Mouse (Mus musculus) layer of hippocampus, postnatal 10 days (tissue): Measurements from ENCODE around the gene Smoc2. TPM values are rescaled to one million over a fixed set of nuclear protein-coding genes. Genes with fewer than 3 reads are reported as not detected.

ENCODE experiments used
- DNase-seq, 2 experiments: peaks; one replicate each; pipeline ENCODE4 v3.0.0; 2021; ENCODE audit warnings: low spot score in 2 of 2
- total RNA-seq, 2 experiments: library from RNA; stranded (reverse); gene quantifications; 2 replicates each; pipeline ENCODE4 v1.2.3; 2021

Gene Smoc2
- total RNA-seq, 2 experiments from 2014 or later: 9.4 to 10.1 TPM

DNA sequence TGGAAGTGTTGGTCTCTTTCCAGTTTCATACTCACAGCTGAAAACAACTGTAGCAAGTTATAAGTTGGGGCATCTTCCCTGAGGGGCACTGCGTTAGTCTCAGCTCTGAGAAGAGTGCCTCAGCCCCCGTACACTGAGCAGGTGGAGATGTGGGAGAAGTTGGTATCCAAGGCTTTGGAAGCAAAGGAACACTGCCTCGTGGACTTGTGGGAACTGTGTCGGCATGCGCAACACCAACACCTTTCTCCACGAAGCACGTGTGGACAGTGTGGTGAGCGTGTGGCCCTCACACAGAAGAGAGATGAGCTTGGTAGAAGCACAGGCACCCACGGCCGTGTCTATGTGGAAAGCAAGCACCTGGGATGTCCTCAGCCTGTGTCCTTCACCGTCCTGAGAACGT is 64.1 kb downstream of the Smoc2 start:
- DNase-seq: no peak

- DNase-seq: no peak
These were observed 66.2 kb downstream of the Smoc2 start for GRCm38 (mm10) chr17:14345556-14345955.

- DNase-seq: no peak
These were observed 67.6 kb downstream of the Smoc2 start for GRCm38 (mm10) chr17:14346891-14347290.

DNA sequence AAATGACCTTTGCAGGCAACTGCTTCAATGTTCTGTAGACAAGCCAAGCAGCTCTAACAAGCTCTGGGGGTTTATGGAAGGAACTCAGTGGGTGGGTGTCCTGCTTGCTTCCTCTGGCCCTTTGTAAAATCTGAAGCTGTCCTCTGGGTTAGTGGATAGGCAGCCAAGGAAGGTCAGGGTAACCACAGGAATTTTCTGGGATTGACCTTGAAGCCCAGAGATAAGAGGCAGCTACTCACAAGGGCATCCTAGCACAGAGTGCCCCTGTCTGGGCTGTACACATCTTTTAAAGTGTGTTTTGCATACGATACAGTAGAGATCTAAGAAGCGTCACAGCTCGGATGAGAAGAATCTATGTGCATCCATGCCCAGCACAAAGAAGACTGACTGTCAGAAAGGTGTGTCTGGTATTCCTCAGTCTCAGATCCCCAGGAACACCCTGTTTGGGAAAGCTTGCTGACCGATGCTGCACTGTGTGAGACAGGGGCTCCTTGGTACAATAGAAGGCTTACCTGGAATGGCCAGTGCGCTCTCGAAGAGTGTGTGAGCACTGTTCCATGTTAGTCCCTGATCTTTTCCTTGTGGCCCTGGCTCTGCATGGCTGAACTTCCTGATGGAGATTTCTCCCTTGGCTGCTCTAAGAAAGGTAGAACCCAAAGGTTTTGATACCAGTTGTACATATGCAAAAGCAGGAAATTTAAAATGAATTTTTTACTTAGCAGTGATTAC is 69.9 kb downstream of the Smoc2 start:
- no peak for DNase-seq

- DNase-seq: no peak
These were observed 74.1 kb downstream of the Smoc2 start for GRCm38 (mm10) chr17:14353219-14354079.

- no peak for DNase-seq
These were observed 82.2 kb downstream of the Smoc2 start for GRCm38 (mm10) chr17:14361511-14361910.

- DNase-seq: peak; percentile 31 to 35
These were observed 91.2 kb downstream of the Smoc2 start for GRCm38 (mm10) chr17:14370476-14370875.

DNA sequence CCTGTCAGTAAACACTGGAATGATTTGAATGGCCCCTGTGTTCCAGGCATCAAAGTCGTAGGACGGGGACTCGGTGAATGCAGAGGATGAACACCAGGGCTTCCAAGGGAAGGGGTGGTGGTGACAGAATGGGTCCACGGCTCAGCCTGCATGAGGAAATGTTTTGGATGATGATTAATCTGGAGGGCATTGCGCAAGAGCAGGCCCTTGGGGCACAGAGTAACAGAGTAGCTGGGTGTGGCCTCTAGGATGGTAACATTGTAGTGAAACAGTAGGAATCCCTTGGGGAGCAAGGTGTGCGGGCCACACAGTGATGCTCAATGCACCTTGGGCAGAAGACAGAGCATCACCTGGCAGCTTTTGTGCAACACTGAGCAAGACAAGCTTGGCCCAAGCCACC is 92.3 kb downstream of the Smoc2 start:
- no peak for DNase-seq

- peak; percentile 31 to 36 for DNase-seq
These were observed 93.2 kb downstream of the Smoc2 start for GRCm38 (mm10) chr17:14372324-14373145.

DNA sequence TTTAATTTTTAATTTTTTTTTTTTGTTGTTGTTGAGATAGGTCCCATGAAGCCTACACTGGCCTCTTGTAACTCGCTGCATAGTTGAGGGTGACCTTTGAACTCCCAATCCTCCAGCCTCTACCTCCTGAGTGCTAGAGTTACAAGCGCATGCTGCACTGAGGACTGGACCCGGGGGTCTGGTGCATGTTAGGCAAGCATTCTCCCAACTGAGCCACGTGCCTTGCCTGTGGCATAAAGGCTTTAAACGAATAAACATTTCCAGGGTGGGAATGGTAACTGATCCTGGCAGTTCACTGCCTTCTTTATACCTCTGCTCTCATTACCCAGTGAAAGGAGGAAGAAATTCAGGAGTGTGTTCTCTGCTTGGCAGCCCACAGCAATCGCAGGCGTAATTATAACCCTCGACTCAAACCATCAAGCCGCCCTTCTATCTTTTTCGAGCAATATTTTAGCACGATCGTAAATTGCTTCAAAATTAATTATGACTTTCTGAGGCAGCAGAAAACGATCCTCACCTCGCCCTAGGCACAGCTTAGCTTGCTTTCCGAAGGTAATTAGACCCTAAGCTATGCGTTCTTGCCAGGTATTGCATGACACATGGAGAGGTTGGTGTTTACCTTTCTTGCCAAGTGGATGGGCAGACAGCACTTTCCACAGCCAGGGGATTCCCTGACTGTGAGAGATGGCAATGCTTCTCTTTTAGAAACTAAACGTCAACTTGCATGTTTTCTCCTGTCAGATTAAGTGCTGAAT is 99.6 kb downstream of the Smoc2 start:
- DNase-seq: no peak

GRCm38 (mm10) chr17:14379518-14379917 is 100.2 kb downstream of the Smoc2 start:
- no peak for DNase-seq

GRCm38 (mm10) chr17:14379966-14380365 is 100.7 kb downstream of the Smoc2 start:
- DNase-seq: no peak

DNA sequence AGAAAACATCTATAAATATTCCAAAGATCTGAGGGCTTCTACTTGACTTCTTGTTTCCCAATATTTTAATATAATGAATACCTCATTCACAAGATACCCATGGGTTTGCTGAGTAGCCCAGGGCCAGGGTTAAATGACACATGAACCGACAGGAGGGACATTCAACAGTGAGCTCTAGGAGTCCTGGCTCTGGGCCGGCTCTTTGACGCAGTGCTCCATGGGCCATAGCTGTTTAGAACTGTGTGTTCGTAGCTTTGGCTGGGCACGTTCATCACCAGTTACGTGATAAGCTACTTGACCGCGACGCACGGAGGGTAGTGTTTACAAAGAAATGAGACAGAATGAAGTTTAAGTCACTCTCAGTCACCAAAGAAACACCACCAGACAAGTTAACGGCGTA is 101.2 kb downstream of the Smoc2 start:
- DNase-seq: no peak

- DNase-seq: no peak
These were observed 102.2 kb downstream of the Smoc2 start for GRCm38 (mm10) chr17:14381482-14381881.

DNA sequence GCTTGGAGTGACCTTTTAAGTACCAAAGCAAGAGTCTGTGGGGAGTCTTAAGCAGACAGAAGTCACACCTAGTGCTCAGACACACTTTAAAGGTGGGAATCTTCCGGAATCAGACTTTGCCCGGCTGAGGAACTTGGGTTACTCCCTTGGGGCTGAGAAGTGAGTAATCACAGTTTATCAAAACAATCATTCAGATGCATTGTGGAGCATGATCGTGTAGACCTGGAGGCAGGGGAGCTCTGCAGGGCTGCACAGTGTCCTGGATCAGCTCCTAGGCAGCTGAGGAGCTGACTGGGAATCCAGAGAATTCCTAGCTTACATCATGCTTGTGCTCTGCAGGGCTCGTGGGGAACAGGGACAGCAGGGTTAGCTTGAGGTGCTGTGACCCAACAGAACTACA is 104.7 kb downstream of the Smoc2 start:
- no peak for DNase-seq

DNA sequence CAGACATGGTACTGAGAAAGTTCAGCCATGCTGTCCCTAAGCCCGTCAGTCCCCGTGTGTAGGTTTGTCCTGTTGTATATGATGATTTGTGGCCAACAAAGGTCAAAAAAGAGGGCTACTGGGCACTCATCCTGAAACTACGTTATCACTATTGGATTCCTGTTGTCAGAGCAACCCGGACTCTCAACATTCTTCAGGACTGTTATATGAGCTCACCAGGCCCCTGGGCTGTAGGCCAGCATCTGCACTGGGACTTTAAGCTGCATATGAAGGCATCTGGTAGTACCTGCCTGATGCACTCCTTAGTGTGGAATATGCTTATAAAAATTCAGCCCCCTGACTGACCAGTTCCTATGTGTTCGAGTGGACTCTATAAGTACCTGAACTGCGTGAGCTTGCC is 105.7 kb downstream of the Smoc2 start:
- DNase-seq: no peak

DNA sequence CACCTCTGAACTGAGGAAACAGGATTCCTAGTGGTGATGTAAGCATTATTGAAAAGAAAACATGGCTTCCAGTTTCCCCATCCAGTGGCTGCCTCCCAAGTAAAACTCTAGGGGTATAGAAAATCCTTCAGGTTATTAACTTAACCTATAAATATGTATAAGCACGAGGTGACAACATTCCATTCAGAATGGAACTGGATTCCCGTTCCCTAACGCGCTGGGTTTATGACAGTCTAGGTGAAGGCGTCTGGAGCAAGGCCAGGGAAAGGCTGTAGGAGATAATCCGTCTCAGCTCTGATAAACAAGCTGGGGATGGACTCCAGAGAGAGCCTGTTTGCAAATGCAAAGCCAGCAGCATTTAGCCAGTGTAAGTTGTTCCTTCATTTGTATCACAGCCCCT is 108.0 kb downstream of the Smoc2 start:
- DNase-seq: no peak

GRCm38 (mm10) chr17:14392443-14392842 is 113.1 kb downstream of the Smoc2 start:
- no peak for DNase-seq

- no peak for DNase-seq
These were observed 115.6 kb downstream of the Smoc2 start for GRCm38 (mm10) chr17:14394861-14395260.

GRCm38 (mm10) chr17:14397456-14397855 is 118.2 kb downstream of the Smoc2 start:
- no peak for DNase-seq
